Mouse (Mus musculus) thymus, postnatal 36 days (tissue): Measurements from ENCODE around the gene Pdlim1.

Source experiments
- DNase-seq, 2 experiments: peaks; one replicate each; pipeline ENCODE4 v3.0.0; 2022; ENCODE audit warnings: mixed read lengths in 2 of 2

Gene Pdlim1

DNA sequence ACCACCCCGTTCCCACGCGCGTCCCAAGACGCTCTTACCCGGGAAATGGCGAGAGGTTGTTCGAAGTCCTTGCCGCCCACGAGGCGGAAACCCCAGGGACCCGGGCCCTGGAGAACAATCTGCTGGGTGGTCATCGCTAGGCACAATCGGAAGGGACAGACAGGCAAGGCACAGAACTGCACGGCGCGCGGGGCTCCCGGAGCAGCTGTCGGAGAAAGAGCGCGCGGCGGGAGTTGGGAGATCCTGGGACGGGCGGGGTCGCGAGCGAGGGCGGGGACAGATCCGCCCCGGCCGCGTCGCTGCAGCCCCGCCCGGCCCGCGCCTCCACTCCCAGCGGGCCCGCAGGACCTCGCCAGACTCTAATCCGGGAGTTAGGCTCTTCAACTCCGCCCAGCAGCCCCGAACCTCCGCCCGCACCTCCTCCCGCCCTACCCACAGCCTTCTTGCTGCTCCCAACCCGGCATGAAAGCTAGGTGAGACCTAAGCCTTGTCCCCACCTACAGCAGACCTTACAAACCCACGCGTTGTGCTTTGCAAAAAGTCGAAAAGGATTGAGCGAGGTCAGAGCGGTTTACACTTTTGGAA is at the start of gene Pdlim1:
Gene Pdlim1 (minus strand): TSS at position 535 of the 585 bp plus-strand sequence.
- peak; percentile 75 to 78 for DNase-seq

DNA sequence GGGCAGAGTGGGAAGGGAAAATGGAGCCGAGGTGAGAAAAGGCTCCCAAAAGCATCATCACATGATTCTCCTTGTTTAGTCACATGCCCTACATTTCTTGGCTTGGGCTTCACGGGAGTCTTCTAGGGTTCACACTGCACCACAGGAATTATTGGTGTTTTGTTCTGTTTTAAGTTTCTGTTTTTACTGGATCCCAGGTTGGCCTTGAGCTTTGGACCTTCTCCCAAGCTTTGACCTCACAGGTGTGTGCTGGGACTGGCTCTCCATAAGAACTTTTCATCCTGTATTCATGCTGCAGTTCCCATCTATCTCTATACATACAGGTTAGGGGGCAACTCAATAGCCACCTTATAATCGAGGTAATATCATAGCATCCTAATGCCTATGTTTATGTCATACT is 47.6 kb upstream of the Pdlim1 start:
- no peak for DNase-seq

DNA sequence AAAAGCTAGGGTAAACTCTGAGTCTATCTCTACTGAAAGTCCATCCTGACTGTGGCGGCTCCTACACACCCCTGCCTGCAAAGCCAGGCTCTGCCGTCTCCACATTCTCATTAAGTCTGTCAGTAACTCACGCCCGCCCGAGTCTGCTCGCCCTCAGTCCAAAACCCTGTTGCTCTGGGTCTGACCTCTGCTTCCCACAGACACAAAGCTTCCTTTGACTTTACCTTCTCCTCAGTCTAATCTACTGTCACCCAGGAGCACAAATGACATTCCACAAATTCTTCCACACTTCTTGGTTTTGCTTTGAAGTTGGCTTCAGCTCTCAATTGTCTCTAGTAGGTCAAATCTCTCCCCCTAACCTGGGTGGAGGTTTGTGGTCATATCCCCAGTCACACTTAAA is 46.9 kb upstream of the Pdlim1 start:
- no peak for DNase-seq

DNA sequence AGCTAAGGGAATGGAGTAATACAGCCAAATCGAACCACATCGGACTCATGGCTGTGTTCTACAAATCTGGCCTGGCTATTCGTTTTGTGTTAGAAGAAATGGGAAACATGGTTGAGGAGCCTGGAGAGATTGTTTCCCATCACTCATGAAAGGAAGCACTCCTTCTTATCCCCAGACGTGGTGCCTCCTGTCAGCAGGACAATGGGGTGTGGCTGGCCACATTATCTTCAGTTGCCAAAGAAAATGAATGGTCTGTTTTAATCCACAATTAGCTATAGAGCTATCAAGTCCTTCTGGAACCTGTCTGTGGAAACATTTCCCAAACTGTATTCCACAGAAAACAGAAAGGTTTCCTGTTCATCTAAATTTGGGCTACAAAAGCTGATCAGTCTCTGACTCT is 45.4 kb upstream of the Pdlim1 start:
- DNase-seq = no peak

DNA sequence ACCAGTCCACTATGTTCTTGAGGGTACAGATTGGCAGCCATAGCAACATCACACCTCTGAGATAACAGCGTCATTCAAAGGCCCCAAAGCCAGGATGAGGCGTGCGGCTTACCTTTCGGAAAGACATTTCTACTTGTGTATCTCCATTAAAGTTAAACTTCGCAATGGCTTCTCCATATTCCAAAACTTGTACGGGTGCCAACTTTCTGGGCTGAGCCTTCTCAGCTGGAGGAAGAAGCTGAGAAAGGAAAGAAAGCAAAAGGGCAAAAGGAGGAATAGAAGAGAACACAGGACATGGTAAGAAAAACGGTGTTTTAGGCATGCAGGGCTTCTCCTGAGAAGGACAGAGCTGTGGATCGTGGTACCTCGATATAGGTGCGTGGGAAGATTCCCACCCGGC is 42.6 kb upstream of the Pdlim1 start:
- DNase-seq = no peak

DNA sequence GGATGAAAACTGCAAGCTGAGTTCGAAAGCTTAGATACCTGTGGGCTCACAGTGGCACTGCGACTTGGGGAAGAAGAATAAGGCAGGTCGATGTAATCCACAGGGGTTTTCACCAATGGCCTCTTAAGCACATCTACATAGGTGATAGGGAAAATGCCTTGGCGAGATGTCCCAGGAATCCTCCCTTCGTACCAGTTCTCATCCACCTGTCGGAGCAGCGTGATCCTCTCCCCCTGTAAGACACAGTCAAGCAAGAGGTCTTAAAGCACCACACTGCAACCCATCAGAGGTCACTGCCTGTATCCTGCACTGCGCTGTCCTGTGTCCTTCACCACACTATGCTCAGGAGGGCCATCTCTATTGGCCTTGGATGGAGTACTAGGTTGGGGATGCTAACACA is 40.0 kb upstream of the Pdlim1 start:
- no peak for DNase-seq

DNA sequence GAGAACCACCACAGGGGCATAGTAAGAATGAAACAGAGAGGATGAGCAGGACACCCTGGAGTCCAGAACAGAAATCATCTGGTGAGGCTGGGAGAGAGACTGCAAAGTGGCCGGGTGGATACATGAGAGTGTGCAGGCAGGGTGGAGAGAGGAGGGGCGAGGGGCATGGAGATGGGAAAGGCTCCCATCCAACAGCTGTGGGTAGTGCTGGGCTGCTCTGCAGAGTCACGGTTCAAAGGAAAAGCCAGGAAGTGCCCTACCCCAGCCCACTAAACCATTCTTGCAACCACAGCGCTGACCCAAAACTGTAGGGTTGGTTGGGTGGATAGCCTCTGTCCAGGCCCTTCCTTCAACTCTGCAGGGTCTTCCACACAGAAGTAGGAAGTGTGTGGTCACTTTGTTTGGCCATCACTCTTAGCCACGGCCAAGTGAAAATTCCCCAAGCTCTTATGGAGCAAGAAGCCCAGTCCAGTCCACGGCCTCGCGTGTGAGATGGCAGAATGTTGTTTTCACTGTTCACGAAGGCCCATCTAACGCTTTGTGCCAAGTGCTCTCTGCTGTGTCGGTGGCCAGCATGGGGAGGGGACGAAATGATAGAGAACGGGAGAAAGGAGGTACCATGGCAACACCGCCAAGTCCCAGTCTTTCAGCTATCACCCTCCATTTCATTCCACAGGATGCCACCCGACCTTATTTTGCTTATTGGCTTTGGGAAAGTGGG is 38.9 kb upstream of the Pdlim1 start:
- no peak for DNase-seq

DNA sequence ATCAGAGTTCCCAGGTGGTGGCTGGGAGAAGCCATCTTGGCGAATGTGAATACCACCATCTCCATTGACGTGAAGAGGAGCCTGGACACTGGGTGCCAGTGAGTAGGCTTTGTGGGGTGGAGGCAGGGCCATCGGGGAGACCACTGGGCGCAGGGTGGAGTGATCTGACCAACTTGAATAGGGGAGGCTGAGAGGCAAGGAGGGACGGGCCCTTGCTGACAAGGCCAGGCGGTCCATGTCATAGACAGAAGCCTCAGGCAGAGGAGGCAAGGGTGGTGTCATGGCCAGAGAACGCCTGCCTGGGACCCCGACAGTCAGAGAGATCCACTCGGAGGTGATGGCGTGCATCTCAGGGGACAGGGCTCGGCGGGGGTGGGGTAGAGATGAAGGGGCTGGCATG is 38.3 kb upstream of the Pdlim1 start:
- no peak for DNase-seq

DNA sequence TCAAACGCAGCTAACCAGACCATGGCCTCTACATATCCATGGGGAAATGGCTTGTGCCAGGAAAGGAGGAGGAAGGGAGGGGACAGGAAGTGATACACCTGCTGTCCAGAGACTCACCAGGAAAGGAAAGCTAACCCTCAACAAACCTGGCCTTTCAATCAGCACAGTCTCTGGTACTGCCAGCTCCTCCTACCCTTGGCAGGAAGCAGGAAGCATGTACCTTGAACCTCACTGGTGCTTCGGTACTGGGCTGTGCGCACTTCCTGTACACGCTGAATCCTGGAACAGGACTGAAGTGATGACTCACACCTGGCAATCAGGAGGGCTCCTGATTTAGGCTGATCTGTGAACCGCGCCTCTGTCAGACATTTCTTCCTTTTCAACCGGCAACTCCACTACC is 35.9 kb upstream of the Pdlim1 start:
- DNase-seq = no peak

DNA sequence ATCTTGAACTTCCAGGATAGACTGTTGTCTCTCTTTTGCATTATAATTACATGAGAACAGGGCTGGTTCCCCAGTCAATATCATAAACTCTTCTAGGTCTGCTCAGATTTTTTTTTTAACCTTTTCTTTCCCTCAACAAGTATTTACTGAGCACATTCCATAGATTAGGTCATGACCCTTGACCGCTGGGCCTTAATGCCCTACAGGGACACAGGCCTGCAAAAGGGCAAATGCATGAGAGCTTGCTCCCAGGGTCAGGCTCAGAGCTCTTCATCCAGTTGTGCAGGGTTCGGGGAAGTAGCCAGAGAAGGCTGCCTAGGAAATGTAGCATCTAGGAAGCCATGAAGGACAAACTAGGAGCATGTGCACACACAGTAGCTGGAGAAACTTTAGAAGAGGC is 35.0 kb upstream of the Pdlim1 start:
- DNase-seq = no peak

DNA sequence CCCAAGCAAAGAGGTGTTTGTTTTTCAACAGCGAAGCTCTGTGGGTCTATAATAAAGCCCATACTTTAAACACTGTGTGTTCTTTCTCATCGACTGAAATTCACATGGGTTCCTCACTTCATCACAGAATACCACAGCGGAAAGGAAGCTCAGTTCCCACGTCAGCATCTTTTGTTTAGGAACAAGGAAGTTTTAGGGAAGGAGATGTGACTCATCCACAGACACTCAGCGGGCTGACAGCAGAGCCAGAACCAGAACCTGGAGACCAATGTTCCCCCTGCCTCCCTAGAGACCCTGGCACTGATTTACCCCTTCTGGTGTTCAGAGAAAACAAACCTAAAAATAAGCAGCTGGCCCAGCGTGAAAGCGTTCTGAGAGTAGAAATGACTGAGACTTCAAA is 33.8 kb upstream of the Pdlim1 start:
- no peak for DNase-seq

DNA sequence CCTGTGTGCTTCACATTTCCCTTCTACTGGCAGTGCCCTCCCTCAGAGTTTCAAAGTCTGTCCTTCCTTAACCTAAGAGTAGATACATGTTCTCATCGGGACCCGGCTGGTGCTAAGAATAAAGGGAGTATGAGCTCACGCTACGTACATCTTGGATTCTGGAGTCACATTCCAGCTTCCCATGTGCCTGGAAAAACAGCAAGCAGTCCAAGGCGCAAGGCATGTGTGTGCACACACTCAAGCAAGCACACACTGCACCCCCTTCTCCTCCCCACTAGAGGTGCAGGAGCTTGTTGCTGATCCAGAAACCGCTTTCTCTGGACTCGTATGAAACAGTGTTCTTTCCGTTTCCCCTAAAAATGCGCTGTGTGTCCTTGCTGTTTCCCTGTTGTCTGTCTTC is 31.3 kb upstream of the Pdlim1 start:
- no peak for DNase-seq

DNA sequence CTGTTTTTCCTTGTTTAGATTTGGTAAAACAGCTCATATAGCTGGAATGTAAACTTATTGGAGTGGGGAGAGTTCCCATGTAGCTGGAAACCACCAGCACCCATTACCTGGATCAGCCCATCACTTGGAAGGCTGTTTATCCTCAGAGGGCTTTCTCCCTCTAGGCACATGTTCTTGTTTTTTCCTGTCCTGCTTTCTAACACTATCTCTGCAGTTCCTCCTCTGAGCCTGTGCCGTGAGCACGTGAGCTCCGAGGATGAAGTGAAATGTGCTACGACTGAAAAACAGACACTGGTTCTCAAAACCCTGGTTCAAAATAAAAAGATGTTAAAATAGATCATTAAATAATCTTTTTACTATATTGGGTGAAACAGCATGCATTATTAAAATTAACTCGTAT is 30.8 kb upstream of the Pdlim1 start:
- no peak for DNase-seq

DNA sequence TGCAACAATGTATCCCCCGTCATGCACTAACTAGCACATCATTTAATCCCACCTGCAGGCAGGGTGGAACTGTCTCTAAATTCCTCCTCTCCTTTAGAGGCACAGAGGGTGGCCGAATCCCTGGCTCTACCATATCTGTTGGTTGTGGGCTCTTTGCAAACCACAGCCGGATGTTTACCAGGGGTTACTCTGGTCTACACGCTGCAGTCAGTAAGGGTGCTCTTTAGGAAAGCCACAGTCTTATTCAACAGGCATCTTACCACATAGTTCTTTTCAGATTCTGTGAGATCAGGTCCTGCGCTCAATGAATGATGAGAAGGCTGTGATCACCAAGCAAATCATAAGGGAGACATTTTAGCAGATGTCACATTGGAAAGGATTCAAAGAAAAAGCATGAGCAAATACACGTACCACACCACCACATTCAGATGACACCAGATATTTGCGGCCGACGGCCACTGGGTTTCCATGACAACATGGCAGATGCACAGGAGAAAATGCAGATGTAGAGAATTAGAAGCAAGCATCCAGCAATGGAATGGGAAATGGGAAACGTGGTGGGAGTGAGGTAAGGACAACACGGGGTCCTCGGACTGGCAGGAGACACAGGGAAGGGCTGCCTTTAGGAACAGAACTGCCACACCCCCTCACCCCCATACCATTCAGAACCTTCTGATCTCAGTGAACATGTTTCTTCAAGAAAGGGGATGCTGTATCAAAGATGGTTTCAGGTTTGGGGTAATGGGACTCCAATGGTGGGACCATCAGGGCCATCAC is 28.5 kb upstream of the Pdlim1 start:
- no peak for DNase-seq

DNA sequence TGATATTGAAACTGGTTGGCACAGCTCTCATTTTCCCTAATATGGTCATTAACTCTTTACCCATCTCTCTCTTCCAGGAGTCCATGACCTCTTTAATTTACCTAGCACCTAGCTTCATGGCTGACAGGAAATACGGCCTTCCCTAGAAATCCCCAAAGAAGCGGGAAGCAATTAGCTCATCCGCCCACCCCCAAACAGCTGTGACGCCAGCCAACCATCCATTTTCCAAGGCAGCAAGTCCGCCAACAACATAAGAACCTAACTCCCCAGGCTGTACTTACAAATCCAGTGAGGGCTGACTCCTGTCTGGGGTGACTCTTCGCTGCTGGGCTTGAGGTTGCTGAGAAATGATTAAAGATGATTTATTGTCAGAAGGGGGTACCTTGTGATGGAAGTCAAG is 27.5 kb upstream of the Pdlim1 start:
- no peak for DNase-seq

DNA sequence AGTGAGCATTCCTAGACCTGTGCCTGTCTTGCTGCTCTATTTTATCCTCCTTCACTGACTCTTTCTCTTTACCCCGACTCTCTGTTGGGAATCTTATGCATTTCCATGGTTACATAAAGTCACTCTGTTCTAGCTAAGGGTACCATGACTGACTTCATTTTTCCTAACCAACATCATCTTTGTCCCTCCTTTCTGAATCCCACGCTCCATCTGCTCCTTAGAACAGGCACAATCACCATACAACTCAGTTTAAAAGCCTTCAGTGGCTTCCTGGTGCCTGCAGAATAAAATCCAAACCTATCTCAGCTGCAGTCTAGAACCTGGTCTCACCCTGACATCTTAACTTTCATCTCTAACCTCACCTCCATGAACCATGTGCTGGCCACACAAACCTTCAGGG is 26.9 kb upstream of the Pdlim1 start:
- no peak for DNase-seq

DNA sequence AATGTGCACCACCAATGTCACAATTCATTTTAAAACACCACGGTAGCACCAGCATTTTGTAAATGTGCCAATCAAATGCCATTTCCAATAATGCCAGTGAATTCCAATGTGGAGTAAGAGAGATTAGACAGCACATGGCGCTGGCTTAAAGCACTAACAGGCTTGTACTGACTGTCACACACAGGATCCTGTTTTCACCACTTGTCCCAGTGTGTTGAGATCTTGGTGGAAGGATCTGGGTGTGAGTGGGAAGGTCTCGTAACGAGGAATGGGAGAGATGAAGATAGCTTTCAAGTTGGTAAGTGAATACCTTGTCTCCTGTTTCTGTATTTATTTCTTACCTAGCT is 26.1 kb upstream of the Pdlim1 start:
- no peak for DNase-seq

DNA sequence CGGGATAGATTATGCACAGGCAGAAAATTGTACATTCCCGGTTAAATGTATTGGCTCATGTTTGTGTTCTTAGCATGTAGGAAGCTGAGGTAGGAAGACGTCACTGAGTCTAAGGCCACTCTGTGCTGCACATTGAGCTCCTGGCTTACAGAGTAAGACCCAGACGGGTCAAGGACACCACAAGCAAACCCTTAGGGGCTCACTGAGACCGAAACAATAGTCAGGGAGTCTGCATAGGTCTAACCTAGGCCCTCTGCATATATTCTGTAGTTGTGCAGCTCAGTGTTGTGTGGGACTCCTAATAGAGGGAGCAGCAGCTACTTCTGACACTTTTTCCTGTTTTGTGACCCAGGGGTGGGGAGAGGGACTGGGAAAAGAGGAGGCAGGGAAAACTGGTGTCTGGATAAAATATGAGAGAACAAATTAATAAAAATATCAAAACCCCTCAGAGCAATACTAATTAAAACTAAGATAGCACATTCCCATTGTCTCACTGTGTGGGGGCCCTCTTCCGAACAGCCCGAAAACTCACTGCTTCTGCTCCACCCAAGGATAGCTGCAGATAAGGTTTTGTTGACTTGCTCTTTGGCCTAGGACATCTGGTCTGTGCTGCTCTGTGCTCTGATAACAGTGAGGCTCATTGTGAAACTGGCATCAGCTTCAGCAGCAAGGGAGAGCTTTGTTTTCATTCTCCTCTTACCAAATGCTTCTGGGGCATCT is 25.6 kb upstream of the Pdlim1 start:
- no peak for DNase-seq

DNA sequence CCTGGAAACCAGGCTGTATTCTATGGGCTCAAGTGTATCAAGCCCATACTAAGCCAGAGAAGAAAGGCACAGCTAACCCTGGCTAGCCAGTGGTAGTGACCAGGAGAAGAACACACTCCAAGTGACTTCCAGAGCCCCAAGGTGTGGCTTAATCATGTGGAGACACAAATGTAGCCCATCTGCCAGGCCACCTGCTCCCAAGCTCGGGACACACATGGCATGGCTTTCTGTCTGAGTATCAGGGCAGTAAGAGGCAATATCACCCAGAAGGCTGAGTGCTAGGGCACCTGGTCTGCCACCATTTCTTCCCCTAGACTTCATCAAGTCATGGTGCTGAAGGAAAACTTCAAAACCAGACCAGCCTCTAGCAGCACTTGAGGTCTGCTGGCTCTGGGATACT is 22.6 kb upstream of the Pdlim1 start:
- DNase-seq = no peak

DNA sequence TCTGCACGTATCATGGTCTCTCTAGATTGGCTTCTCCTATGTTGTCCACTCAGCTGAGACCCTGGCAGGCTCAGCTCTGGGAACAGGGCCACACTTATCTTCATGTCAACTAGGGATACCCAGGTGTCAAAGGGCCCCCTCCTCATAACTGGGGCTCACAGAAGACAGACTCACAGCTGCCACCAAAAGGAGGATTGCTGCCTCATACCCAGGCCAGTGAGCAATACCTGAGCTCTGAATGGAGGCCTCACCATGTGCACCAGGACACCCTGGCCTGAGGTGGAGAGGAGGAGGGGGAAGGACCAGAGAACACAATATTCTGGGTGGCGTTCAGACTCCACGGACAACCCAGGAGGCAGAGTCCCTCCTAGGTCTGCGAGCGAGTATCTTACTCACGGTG is 22.1 kb upstream of the Pdlim1 start:
- no peak for DNase-seq

DNA sequence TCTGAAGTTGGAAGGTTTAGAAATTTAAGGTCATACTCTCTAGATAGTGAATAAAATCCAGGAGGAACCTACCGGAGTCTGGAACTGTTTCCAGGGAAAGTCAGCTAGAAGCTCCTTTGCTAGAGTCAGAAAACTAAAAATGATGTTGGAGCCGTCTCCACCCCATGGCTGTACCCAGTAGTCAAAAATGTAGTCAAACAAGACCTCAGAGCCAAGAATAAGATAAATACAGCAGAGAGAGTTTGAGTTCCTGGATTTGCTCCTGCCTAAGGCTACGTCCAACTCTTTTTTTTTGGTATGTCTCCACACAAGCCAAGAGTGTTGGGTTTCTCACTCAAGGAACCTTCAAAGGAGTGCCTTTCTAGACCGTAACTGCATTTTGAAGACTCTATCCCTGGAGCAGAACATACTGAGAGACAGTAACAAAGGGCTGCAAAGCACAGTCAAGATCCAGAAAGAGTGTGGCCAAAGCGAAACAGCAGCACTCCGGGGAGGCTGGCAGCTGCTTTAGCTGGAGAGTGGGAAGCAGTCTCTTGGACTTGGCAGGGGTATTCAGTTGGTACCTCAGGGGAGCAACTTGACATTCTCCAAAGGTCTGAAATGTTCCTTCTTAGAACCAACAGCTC is 18.6 kb upstream of the Pdlim1 start:
- DNase-seq = no peak

DNA sequence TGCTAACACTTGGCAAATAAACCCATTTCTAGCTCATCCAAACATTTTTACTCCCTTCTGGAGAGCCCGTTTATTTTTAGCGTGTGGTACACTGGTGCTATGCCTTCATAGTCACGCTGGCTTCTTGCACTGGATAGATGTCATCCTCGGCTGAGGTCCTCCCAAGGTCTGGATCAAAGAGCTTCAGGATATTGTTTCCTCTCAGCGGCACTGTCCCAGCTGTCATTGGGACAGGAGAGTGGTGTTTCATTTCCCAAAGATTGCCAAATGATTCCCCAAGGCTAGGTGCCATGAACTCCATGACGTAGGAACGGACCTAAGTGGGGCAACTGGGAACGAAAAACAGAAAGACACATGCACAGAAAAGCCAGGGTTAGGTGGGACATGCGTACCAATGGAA is 16.8 kb upstream of the Pdlim1 start:
- no peak for DNase-seq

DNA sequence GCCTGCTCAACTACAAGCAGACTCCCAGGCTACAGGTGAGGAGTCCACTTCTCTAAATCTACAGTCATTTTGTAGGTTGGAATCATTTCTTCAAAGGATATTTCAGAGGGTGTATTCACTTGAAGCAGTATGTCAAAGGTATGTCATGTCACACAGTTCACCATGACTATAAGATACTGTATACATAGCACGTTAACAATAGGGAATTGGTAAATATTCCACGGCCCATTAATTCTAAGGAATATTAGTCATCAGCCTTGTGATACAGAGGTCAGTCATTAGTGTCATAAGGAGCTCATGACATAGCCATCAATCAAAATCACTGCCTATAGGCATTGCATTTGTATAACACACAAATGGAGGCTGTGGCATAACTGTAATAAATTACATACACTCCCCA is 13.1 kb upstream of the Pdlim1 start:
- no peak for DNase-seq
